Mouse (Mus musculus) urinary bladder, postnatal 14 days (tissue): Measurements from ENCODE around the gene Ank3.

Experiments
- DNase-seq: peaks from one replicate; pipeline ENCODE4 v3.0.0; 2021; ENCODE audit warnings: low spot score

Gene Ank3

GRCm38 (mm10) chr10:69535931-69536200 lies 137.3 kb downstream of the Ank3 start:
- no peak for DNase-seq

GRCm38 (mm10) chr10:69536372-69537075 lies 138.0 kb downstream of the Ank3 start:
- no peak for DNase-seq

- no peak for DNase-seq
Observed at GRCm38 (mm10) chr10:69538236-69538635, 139.7 kb downstream of the Ank3 start.

- DNase-seq, result no peak
Observed at GRCm38 (mm10) chr10:69542439-69542838, 143.9 kb downstream of the Ank3 start.

- DNase-seq, result no peak
Observed at GRCm38 (mm10) chr10:69543876-69544620, 145.5 kb downstream of the Ank3 start.

GRCm38 (mm10) chr10:69544653-69545052 lies 146.1 kb downstream of the Ank3 start:
- no peak for DNase-seq

GRCm38 (mm10) chr10:69545936-69546335 lies 147.4 kb downstream of the Ank3 start:
- DNase-seq, result no peak

GRCm38 (mm10) chr10:69546643-69547042 lies 148.1 kb downstream of the Ank3 start:
- DNase-seq, result no peak

- DNase-seq, result no peak
Observed at GRCm38 (mm10) chr10:69548771-69549170, 150.2 kb downstream of the Ank3 start.

GRCm38 (mm10) chr10:69549221-69549620 lies 150.6 kb downstream of the Ank3 start:
- no peak for DNase-seq

- no peak for DNase-seq
Observed at GRCm38 (mm10) chr10:69550824-69551223, 152.3 kb downstream of the Ank3 start.

GRCm38 (mm10) chr10:69553091-69553490 lies 154.5 kb downstream of the Ank3 start:
- DNase-seq, result no peak

- DNase-seq, result no peak
Observed at GRCm38 (mm10) chr10:69555592-69555991, 157.0 kb downstream of the Ank3 start.

GRCm38 (mm10) chr10:69556278-69556677 lies 157.7 kb downstream of the Ank3 start:
- peak; percentile 66 for DNase-seq

- no peak for DNase-seq
Observed at GRCm38 (mm10) chr10:69560237-69560636, 161.7 kb downstream of the Ank3 start.

- no peak for DNase-seq
Observed at GRCm38 (mm10) chr10:69562931-69563330, 164.4 kb downstream of the Ank3 start.

GRCm38 (mm10) chr10:69565052-69565451 lies 166.5 kb downstream of the Ank3 start:
- no peak for DNase-seq

- no peak for DNase-seq
Observed at GRCm38 (mm10) chr10:69568976-69569375, 170.4 kb downstream of the Ank3 start.

GRCm38 (mm10) chr10:69569740-69570139 lies 171.2 kb downstream of the Ank3 start:
- DNase-seq, result no peak

GRCm38 (mm10) chr10:69570466-69571288 lies 172.1 kb downstream of the Ank3 start:
- peak; percentile 60 for DNase-seq

- no peak for DNase-seq
Observed at GRCm38 (mm10) chr10:69571422-69571821, 172.8 kb downstream of the Ank3 start.

- DNase-seq, result no peak
Observed at GRCm38 (mm10) chr10:69571972-69572371, 173.4 kb downstream of the Ank3 start.

- DNase-seq, result no peak
Observed at GRCm38 (mm10) chr10:69573054-69573453, 174.5 kb downstream of the Ank3 start.
